Mouse (Mus musculus): ENCODE measurements around the gene Ebf1. TPM values are rescaled to one million over a fixed set of nuclear protein-coding genes. Genes with fewer than 3 reads are reported as not detected.
A peak's percentile ranks its signal among the peaks of the same experiment; 100 is the strongest.

Ebf1 gene
- total RNA-seq, 2 experiments from 2014 or later = 3.3 to 3.6 TPM

DNA sequence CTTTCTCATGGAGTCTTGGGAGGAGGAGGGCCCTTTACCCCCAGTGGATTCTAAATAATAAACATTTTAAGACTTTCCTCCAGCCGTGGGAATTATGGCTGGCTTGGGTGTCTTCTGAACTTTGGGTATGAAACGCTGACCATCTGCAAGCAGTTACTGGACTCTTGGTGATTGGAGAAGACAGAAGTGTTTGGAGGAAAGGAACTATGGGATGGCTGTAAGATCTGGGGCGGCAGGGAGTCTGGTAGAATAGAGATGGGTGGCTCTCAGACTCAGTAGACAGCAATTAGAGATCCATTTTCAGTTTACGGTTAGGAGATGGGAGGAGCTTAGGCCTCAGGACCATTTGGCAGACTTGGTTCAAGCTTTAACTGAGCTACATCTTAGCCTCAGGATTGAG is 83.1 kb downstream of the Ebf1 start:
- DNase-seq (ENCODE audit: extremely low spot score in 1 of 2, low spot score in 2 of 2) = no peak
- no peak overlapping the region for H3K27ac ChIP-seq
- intact Hi-C loops (cut with DNase I) = no loop called here
- no peak overlapping the region for H3K4me3 ChIP-seq
- no peak for TF ChIP-seq CTCF (IDR thresholded peaks at IDR 0.05)

GRCm38 (mm10) chr11:44701221-44701810 is 84.2 kb downstream of the Ebf1 start:
- DNase-seq (ENCODE audit: extremely low spot score in 1 of 2, low spot score in 2 of 2) = no peak
- intact Hi-C loops (cut with DNase I) = no loop called here
- Histone ChIP-seq H3K27ac (no peak overlapping the region), H3K4me3 (no peak overlapping the region)
- TF ChIP-seq CTCF (IDR thresholded peaks at IDR 0.05) = no peak

DNA sequence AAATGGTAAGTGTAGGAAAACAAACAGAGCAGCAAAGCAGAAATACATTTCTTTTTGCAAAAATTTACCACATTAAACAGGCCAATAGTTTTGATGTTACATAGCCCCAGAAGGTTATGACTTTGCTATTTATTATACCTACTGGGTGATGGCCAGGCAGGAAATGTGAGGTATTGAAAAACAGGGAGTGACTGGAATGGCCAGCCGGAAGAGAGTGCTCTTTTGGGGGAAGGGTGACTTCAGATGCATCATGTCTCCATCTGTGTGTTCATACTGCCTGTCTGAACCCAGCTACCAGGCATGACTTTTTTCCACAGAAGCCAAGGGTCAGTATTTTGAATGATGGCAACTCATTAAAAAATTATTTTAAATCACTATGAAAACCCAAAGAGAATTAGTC is 84.7 kb downstream of the Ebf1 start:
- Histone ChIP-seq H3K4me3 (no peak overlapping the region), H3K27ac (no peak overlapping the region)
- TF ChIP-seq CTCF (IDR thresholded peaks at IDR 0.05) = no peak
- intact Hi-C loops (cut with DNase I) = no loop called here
- DNase-seq (ENCODE audit: extremely low spot score in 1 of 2, low spot score in 2 of 2) = no peak

GRCm38 (mm10) chr11:44702716-44703486 is 85.8 kb downstream of the Ebf1 start:
- no peak overlapping the region for H3K27ac ChIP-seq
- TF ChIP-seq CTCF (IDR thresholded peaks at IDR 0.05) = no peak
- intact Hi-C loops (cut with DNase I) = no loop called here
- DNase-seq (ENCODE audit: extremely low spot score in 1 of 2, low spot score in 2 of 2) = no peak
- no peak overlapping the region for H3K4me3 ChIP-seq

DNA sequence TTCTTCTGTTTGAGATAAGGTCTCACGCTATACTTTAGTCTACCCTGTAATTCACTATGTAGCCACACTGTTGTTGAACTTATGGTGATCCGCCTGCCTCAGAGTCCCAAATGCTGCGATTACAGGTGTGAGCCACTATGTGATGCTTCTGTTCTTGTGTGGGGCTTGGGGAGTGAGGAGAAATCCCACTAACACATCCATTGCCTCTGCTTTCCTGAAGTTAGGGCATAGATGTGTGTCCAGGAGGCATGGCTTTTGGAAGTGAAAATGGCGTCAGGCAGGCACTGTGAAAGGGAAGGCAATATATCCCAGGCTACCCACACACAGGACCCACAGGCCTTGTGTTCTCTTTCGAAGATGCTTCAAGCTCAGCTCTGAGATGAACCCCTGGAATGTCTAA is 86.8 kb downstream of the Ebf1 start:
- no peak for DNase-seq (ENCODE audit: extremely low spot score in 1 of 2, low spot score in 2 of 2)
- no peak for TF ChIP-seq CTCF (IDR thresholded peaks at IDR 0.05)
- Histone ChIP-seq H3K4me3 (no peak overlapping the region), H3K27ac (no peak overlapping the region)
- intact Hi-C loops (cut with DNase I) = no loop called here

DNA sequence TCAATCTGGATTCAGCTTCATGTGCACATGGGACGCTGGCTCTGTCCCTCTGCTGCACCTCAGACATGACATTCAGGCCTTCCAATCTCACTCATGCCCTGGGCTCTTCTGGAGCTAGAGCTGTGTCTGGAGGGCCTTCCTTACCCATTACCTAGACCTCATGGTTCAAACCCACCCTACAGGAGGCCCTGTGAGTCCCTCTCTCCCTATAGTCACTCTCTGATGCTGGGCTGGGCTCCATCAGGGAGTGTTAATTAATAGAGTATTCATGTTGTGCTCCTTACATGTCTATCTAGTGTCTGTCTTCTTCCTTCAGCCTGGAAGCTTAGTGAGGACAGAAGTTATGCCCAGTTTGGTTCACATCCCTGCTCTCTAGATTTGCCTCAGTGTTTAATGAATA is 88.7 kb downstream of the Ebf1 start:
- no peak for TF ChIP-seq CTCF (IDR thresholded peaks at IDR 0.05)
- no peak overlapping the region for H3K27ac ChIP-seq
- DNase-seq (ENCODE audit: extremely low spot score in 1 of 2, low spot score in 2 of 2) = no peak
- H3K4me3 ChIP-seq = no peak overlapping the region
- intact Hi-C loops (cut with DNase I) = no loop called here

GRCm38 (mm10) chr11:44706386-44706785 is 89.3 kb downstream of the Ebf1 start:
- no peak for DNase-seq (ENCODE audit: extremely low spot score in 1 of 2, low spot score in 2 of 2)
- no peak overlapping the region for H3K4me3 ChIP-seq
- intact Hi-C loops (cut with DNase I) = no loop called here
- no peak overlapping the region for H3K27ac ChIP-seq
- TF ChIP-seq CTCF (IDR thresholded peaks at IDR 0.05) = no peak

GRCm38 (mm10) chr11:44707381-44708289 is 90.5 kb downstream of the Ebf1 start:
- no peak for TF ChIP-seq CTCF (IDR thresholded peaks at IDR 0.05)
- no peak for DNase-seq (ENCODE audit: extremely low spot score in 1 of 2, low spot score in 2 of 2)
- Histone ChIP-seq H3K27ac (peak overlapping the region; percentile 24; the same call in 1 of the 2 replicates), H3K4me3 (no peak overlapping the region)
- intact Hi-C loops (cut with DNase I) = no loop called here

DNA sequence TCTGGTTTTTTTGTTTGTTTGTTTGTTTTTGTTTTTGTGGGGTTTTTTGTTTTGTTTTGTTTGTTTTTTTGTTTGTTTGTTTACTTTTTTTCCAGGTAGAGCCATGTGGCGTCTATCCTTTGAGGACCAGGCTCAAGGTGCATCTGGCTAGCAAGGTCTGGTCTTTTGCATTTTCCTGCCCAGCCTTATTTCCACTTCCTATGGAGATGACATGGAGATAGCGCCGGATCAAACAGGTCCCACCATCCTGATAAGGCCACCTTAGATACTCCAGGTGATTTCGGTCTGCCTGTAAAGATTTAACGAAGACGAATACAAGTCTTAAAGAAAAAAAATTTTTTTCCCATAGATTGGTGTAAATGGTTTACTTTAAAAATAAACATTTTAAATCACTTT is 91.2 kb downstream of the Ebf1 start:
- intact Hi-C loops (cut with DNase I) = no loop called here
- no peak for DNase-seq (ENCODE audit: extremely low spot score in 1 of 2, low spot score in 2 of 2)
- Histone ChIP-seq H3K4me3 (no peak overlapping the region), H3K27ac (no peak overlapping the region)
- TF ChIP-seq CTCF (IDR thresholded peaks at IDR 0.05) = no peak

DNA sequence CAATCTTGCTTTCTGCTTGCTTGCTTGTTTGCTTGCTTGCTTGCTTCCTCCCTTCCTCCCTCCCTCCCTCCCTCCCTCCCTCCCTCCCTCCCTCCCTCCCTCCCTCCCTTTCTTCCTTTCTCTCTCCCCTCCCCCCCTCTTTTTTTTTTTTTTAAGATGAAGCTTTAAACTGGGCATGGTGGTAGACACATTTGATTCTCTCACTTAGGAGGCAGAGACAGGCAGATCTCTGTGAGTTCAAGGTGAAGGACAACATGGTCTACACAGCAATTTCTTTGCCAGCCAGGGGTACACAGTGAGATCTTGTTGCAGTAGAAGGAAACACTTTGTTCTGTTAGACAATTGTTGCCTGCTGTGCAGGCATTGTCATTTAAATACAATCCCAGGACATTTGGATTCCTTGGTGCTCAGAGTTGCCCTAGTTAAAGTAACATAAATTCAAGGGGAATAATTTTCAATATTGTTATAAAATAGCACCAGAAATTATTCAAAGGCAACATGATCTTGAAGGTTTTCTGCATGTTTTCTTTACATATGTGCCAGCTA is 92.0 kb downstream of the Ebf1 start:
- DNase-seq (ENCODE audit: extremely low spot score in 1 of 2, low spot score in 2 of 2) = no peak
- intact Hi-C loops (cut with DNase I) = no loop called here
- H3K4me3 ChIP-seq = no peak overlapping the region
- no peak overlapping the region for H3K27ac ChIP-seq
- no peak for TF ChIP-seq CTCF (IDR thresholded peaks at IDR 0.05)

GRCm38 (mm10) chr11:44709869-44710460 is 92.8 kb downstream of the Ebf1 start:
- intact Hi-C loops (cut with DNase I) = no loop called here
- TF ChIP-seq CTCF (IDR thresholded peaks at IDR 0.05) = no peak
- no peak overlapping the region for H3K27ac ChIP-seq
- DNase-seq (ENCODE audit: extremely low spot score in 1 of 2, low spot score in 2 of 2) = no peak
- H3K4me3 ChIP-seq = no peak overlapping the region
